Mouse (Mus musculus) forebrain, embryonic 11.5 days (tissue): ENCODE measurements around the gene Tbc1d9b. TPM values are rescaled to one million over a fixed set of nuclear protein-coding genes. Genes with fewer than 3 reads are reported as not detected.

Source experiments
- ATAC-seq: fragments of 200-750 bp; cut with Nextera tagmentation; replicated peaks from 2 replicates; pipeline ENCODE4 v1.8.0; 2017; ENCODE audit warnings: moderate TSS enrichment; ENCODE audit not compliant: low FRiP score
- DNase-seq: peaks from one replicate; pipeline ENCODE4 v3.0.0-alpha.2; 2017; ENCODE audit warnings: low spot score
- H3K27ac ChIP-seq: fragments of 300-500 bp; sonication (generic); 2 replicates; pipeline ENCODE4 v1.5.1; 2014; ENCODE audit warnings: low read depth, low read length
- H3K27me3 ChIP-seq: fragments of 300-500 bp; sonication (generic); 2 replicates; pipeline ENCODE4 v1.6.1; 2014; ENCODE audit warnings: mild to moderate bottlenecking, low read length, mixed read lengths; ENCODE audit not compliant: control insufficient read depth, insufficient read depth
- H3K36me3 ChIP-seq: fragments of 300-500 bp; sonication (generic); 2 replicates; pipeline ENCODE4 v1.6.1; 2014; ENCODE audit warnings: mild to moderate bottlenecking, low read length, moderate library complexity, mixed read lengths; ENCODE audit not compliant: control insufficient read depth, insufficient read depth
- H3K4me1 ChIP-seq: fragments of 300-500 bp; sonication (generic); replicated peaks from 2 replicates; pipeline ENCODE4 v1.6.1; 2014; ENCODE audit warnings: low read length, mixed read lengths; ENCODE audit not compliant: control insufficient read depth, insufficient read depth
- H3K4me2 ChIP-seq: fragments of 300-500 bp; sonication (generic); 2 replicates; pipeline ENCODE4 v1.6.1; 2014; ENCODE audit warnings: low read depth, mild to moderate bottlenecking, low read length, moderate library complexity, mixed read lengths; ENCODE audit not compliant: severe bottlenecking
- H3K4me3 ChIP-seq: fragments of 300-500 bp; sonication (generic); 2 replicates; pipeline ENCODE4 v1.5.1; 2014; ENCODE audit warnings: low read depth, low read length
- H3K9ac ChIP-seq: fragments of 300-500 bp; sonication (generic); 2 replicates; pipeline ENCODE4 v1.6.1; 2014; ENCODE audit warnings: low read length
- H3K9me3 ChIP-seq: fragments of 300-500 bp; sonication (generic); 2 replicates; pipeline ENCODE4 v1.6.1; 2016; ENCODE audit warnings: low read length, mixed read lengths; ENCODE audit not compliant: control insufficient read depth
- WGBS: fragments of 180-500 bp; shearing (Covaris S2); extraction: QIAGEN DNeasy Blood & Tissue Kit; methylation state at CpG from one replicate; pipeline ENCODE4 v1.1.7; 2014; 5-methylcytosine and 5-hydroxymethylcytosine counted together
- polyA plus RNA-seq: library from polyadenylated mRNA; unstranded; fragments of >200 nt; fragmentation: Nextera tagmentation; extraction: Ambion mirVana; gene quantifications from 2 replicates; pipeline ENCODE4 v1.2.1, GENCODE M21; 2014

Gene Tbc1d9b
- polyA plus RNA-seq, 1 experiment from 2014 or later = 34.0 TPM

GRCm38 (mm10) chr11:50212848-50213758 is 81.9 kb downstream of the Tbc1d9b start:
- Histone ChIP-seq H3K36me3 (no peaks in the 10 kb centered on the region), H3K27me3 (no peaks in the 10 kb centered on the region), H3K4me1 (peaks cover 4% of the 10 kb centered on the region; the same call in 1 of the 2 replicates), H3K9ac (no peak overlapping the region), H3K9me3 (no peaks in the 10 kb centered on the region), H3K4me2 (no peak overlapping the region), H3K4me3 (no peak overlapping the region), H3K27ac (no peak overlapping the region)
- no peak for ATAC-seq
- DNase-seq = no peak
- 70% methylated on average over 11 of the region's 11 CpGs for WGBS

- Histone ChIP-seq H3K36me3 (no peaks in the 10 kb centered on the region), H3K4me2 (no peak overlapping the region), H3K9me3 (no peaks in the 10 kb centered on the region), H3K4me1 (peaks cover 4% of the 10 kb centered on the region; the same call in 1 of the 2 replicates), H3K9ac (no peak overlapping the region), H3K27me3 (no peaks in the 10 kb centered on the region), H3K4me3 (no peak overlapping the region), H3K27ac (no peak overlapping the region)
- ATAC-seq = no peak
- WGBS = 94% methylated on average over 6 of the region's 6 CpGs
- no peak for DNase-seq
These were observed 83.4 kb downstream of the Tbc1d9b start for GRCm38 (mm10) chr11:50214631-50215030.

GRCm38 (mm10) chr11:50215633-50216032 is 84.4 kb downstream of the Tbc1d9b start:
- Histone ChIP-seq H3K4me1 (peaks cover 4% of the 10 kb centered on the region; the same call in 1 of the 2 replicates), H3K4me3 (no peak overlapping the region), H3K36me3 (no peaks in the 10 kb centered on the region), H3K27ac (no peak overlapping the region), H3K9ac (no peak overlapping the region), H3K9me3 (no peaks in the 10 kb centered on the region), H3K27me3 (no peaks in the 10 kb centered on the region), H3K4me2 (no peak overlapping the region)
- ATAC-seq (no peak), DNase-seq (no peak)
- WGBS = 24% methylated on average over 9 of the region's 9 CpGs

- peaks cover 4% of the 10 kb centered on the region; the same call in 1 of the 2 replicates for H3K4me1 ChIP-seq
- 78% methylated on average over 4 of the region's 4 CpGs for WGBS
- ATAC-seq = no peak
- no peak overlapping the region for H3K4me3 ChIP-seq
- DNase-seq = no peak
- H3K9ac ChIP-seq = no peak overlapping the region
- H3K9me3 ChIP-seq = no peaks in the 10 kb centered on the region
- no peaks in the 10 kb centered on the region for H3K27me3 ChIP-seq
- H3K36me3 ChIP-seq = no peaks in the 10 kb centered on the region
- no peak overlapping the region for H3K4me2 ChIP-seq
- H3K27ac ChIP-seq = no peak overlapping the region
These were observed 85.6 kb downstream of the Tbc1d9b start for GRCm38 (mm10) chr11:50216724-50217366.

GRCm38 (mm10) chr11:50217811-50218210 is 86.6 kb downstream of the Tbc1d9b start:
- 61% methylated on average over 4 of the region's 4 CpGs for WGBS
- H3K4me3 ChIP-seq = no peak overlapping the region
- no peak overlapping the region for H3K4me2 ChIP-seq
- no peaks in the 10 kb centered on the region for H3K9me3 ChIP-seq
- H3K36me3 ChIP-seq = no peaks in the 10 kb centered on the region
- ATAC-seq (no peak), DNase-seq (no peak)
- H3K4me1 ChIP-seq = peaks cover 4% of the 10 kb centered on the region; the same call in 1 of the 2 replicates
- no peaks in the 10 kb centered on the region for H3K27me3 ChIP-seq
- no peak overlapping the region for H3K9ac ChIP-seq
- no peak overlapping the region for H3K27ac ChIP-seq

GRCm38 (mm10) chr11:50219833-50220232 is 88.6 kb downstream of the Tbc1d9b start:
- no peak overlapping the region for H3K4me3 ChIP-seq
- H3K27ac ChIP-seq = no peak overlapping the region
- H3K9ac ChIP-seq = no peak overlapping the region
- no peak overlapping the region for H3K4me2 ChIP-seq
- peaks cover 2% of the 10 kb centered on the region; the same call in 1 of the 2 replicates for H3K27me3 ChIP-seq
- H3K9me3 ChIP-seq = no peaks in the 10 kb centered on the region
- DNase-seq = no peak
- WGBS = 52% methylated on average over 2 of the region's 2 CpGs
- ATAC-seq = no peak
- no peaks in the 10 kb centered on the region for H3K36me3 ChIP-seq
- peaks cover 10% of the 10 kb centered on the region; the same call in 1 of the 2 replicates for H3K4me1 ChIP-seq

Other genes starting within 250 kb of the Tbc1d9b start
- gene Rasgef1c, start 229.6 kb upstream of the Tbc1d9b start, polyA plus RNA-seq = 1.2 and 1.6 TPM in 2 replicates
- 92.3 and 92.5 TPM in 2 replicates for gene Rnf130, start 106.0 kb upstream of the Tbc1d9b start, polyA plus RNA-seq
- gene Mrnip, start 43.0 kb downstream of the Tbc1d9b start, polyA plus RNA-seq = 20.1 and 21.1 TPM in 2 replicates
- 148 and 164 TPM in 2 replicates for gene Sqstm1, start 79.4 kb downstream of the Tbc1d9b start, polyA plus RNA-seq
- 24.2 and 30.9 TPM in 2 replicates for gene Mgat4b, start 79.5 kb downstream of the Tbc1d9b start, polyA plus RNA-seq
- 0.51 and 0.81 TPM in 2 replicates for gene Ltc4s, start 107.2 kb downstream of the Tbc1d9b start, polyA plus RNA-seq
- gene Maml1, start 160.9 kb downstream of the Tbc1d9b start, polyA plus RNA-seq = 10.0 and 11.9 TPM in 2 replicates
- 235 and 248 TPM in 2 replicates for gene Canx, start 194.3 kb downstream of the Tbc1d9b start, polyA plus RNA-seq
- gene Cby3, start 223.1 kb downstream of the Tbc1d9b start, polyA plus RNA-seq = 0.47 TPM in 1 of 2 replicates, not detected in the other
- gene Hnrnph1, start 245.6 kb downstream of the Tbc1d9b start, polyA plus RNA-seq = 833 and 855 TPM in 2 replicates